Mouse (Mus musculus) right cerebral cortex, postnatal 10 days (tissue): ENCODE data around the gene Plekha5.
A peak's percentile ranks its signal among the peaks of the same experiment; 100 is the strongest.
"Not testable (repeated sequence)": the region's sequence is repeated elsewhere in the genome, so short reads cannot be mapped to it uniquely, and the experiment has no call there.

Experiments used
- DNase-seq, 2 experiments: peaks; one replicate each; pipeline ENCODE4 v3.0.0; 2021; ENCODE audit warnings: low spot score in 2 of 2

The Plekha5 gene

GRCm38 (mm10) chr6:140490220-140490619, 66.4 kb downstream of the Plekha5 start:
- no peak for DNase-seq

- peak; percentile 44 to 45 for DNase-seq
Measured at GRCm38 (mm10) chr6:140490921-140491537, 67.2 kb downstream of the Plekha5 start.

DNA sequence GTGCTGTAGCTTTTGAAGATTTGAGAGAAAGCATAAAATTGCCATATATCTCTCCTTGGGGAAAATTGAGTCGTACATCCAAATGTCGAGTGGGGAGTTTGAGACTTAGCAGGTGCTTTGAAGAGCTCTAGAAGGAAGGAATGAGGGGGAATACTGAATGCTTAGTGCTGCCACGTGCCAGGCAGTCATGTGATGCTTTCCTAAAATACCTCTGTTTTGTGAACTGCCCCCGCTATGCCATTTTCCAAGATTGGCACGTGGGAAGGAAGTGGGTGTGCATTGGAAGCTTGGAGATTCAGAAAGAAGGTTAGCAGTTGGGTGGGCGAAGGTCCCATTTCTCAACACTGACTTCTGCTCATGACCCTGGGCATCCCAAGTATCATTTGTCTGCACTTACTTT, 68.2 kb downstream of the Plekha5 start:
- DNase-seq: peak; percentile 62 to 72

- no peak for DNase-seq
Measured at GRCm38 (mm10) chr6:140498074-140498473, 74.2 kb downstream of the Plekha5 start.

GRCm38 (mm10) chr6:140498958-140499357, 75.1 kb downstream of the Plekha5 start:
- DNase-seq: no peak

DNA sequence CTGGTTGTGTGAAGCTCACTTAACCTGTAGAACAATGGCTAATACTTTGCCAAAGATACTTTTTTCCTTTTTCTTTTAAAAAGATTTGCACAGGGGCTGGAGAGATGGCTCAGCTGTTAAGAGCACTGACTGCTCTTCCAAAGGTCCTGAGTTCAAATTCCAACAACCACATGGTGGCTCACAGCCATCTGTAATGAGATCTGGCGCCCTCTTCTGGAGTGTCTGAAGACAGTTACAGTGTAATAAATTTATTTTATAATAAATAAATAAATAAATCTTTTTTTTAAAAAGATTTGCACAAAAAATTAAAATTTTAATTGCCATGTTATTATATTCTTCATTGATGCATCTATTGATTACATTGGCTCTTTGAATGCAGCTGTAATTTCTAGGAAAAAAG, 77.0 kb downstream of the Plekha5 start:
- DNase-seq: not testable (repeated sequence)

GRCm38 (mm10) chr6:140501841-140502240, 78.0 kb downstream of the Plekha5 start:
- DNase-seq: no peak

DNA sequence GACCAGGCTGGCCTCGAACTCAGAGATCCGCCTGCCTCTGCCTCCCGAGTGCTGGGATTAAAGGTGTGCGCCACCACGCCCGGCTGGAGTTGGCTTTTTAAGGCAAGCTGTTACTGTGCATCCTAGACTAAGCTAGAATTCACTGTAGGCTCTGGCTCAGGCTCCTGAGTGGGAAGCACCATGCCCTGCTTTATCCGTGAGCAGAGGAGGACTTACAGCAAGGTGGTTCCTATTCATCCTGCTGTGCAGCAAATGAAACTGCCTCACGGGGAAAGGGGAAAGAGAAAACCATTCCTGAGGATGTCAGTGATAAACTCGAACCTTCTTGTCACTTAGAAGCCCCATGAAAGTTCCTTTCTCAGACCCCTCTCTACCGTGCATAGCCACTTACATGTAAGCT, 80.9 kb downstream of the Plekha5 start:
- DNase-seq: no peak

DNA sequence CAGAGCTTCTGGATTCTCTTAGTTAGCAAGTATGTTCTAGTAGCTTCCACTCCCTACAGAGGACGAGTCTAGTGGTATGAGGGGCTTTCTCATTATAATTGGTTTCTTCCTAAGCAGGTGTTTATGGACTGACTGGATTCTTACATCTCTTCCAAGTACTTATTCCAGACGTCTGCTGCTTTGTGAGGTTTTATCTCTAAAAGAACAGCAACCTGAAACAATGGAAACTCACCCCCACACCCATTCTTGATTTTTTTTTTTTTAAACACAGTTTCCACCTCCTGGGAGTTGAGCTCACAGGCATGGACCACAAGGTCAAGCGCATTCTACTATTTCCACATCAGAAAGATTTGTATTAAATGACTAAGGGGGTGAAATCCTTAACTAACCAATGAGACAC, 83.8 kb downstream of the Plekha5 start:
- no peak for DNase-seq

DNA sequence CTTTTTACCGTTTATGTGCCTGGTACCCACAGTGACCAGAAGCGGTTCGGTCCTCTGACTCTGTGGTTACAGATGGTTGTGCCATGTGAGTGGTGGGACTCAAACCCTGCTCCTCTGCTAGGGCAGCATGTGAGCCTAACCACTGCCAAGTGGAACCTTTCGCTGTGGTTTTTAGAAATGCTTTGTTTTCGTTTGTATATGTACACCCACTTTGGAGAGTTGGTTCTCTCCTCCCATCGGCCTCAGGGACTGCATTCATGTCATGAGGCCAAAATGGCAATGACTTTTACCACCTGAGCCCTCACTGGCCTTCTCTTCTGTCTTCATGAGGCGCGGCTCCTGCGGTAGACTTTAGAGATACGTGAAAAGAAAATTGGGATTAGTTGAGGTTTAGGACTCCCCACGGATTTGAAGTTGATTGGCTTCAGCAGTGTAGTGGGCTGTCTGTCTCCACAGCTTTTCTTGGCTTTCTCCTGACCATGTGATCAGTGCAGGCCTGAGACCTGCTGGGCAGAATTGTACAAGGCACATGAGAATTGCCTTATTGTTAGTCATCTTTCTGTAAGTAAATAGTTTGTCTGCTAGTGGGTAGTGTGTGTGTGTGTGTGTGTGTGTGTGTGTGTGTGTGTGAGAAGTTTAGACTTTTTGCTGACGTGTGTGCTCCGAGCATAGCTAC, 84.8 kb downstream of the Plekha5 start:
- DNase-seq: no peak

GRCm38 (mm10) chr6:140509151-140509530, 85.3 kb downstream of the Plekha5 start:
- no peak for DNase-seq

DNA sequence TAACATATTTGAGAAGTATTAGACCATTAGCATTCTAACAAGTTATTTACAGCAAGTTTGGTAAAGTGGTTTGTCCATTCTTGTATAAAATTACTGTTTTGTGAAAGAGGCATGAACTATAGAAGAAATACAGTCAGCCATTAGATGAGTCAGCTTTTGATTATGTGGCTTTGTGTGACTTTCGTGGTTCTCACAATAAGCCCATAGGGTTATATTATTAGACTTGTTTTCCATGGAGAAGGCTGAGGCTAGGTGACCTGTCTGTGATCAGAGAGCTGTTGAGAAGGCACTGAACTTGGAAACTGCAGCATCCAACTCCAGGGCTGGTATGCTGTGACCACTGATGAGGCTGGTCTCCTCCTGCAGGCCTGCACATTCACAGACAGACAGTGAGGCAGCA, 88.2 kb downstream of the Plekha5 start:
- DNase-seq: no peak

GRCm38 (mm10) chr6:140512427-140512826, 88.6 kb downstream of the Plekha5 start:
- DNase-seq: no peak

DNA sequence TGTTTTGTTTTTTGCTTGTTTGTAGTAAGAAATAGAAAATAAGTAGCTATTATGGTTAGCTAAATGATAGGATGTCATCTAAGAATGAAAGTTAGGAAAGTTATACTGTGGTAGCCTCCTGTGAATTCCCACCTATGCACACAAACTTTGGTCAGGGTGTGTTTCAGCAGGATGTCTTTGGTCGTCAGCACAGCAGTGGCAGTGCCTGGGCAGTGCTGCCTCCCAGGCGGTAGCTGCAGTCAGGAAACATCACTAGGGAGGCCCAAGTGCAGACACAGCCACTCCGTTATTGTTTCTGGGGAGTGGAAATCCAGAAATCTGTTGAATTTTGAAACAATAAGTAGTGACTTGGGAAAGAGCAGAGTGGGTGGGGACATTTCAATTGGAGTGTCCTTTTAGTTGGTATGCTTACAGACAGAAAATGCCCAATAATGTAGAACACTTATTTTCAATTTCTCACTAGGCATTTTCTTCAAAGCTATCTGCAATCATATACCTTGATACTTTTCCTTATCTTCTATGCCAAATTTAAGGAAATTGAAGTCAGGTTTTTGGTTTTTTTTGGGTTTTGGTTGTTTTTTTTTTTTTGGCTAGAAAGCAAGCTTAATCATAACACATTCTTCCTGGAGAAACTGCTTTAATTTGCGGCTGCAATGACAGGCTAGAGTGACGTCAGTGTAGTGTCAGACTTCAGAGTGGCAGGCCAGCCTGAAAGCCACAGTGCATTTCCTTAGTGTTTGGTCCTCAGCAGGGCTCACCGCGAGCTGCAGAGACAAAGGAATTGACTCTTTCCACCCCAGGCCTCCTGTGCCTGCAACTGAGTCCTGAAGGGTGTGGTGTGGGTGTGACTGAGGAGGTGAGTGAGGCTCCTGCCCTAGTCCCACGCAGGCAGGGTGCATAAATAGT, 90.6 kb downstream of the Plekha5 start:
- no peak for DNase-seq

- no peak for DNase-seq
Measured at GRCm38 (mm10) chr6:140515550-140515949, 91.7 kb downstream of the Plekha5 start.

- no peak for DNase-seq
Measured at GRCm38 (mm10) chr6:140516202-140516601, 92.3 kb downstream of the Plekha5 start.

DNA sequence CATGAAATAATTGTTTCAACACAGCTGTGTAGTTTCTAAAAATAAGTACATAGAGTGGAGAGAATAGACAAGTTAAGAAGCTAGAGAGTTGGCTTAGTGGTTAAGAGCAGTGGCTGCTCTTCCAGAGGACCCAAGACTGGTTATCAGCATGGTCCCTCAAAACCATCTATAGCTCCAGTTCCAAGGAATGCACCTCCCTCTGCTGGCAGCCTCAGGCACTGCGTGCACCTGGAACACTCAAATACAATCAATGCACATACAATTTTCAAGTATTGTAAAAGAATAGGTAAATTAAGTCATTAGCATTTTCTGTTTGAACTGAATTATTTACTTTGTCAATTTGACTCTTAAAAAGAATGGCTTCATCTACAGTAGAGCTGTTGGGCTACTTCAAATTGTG, 93.3 kb downstream of the Plekha5 start:
- DNase-seq: no peak

- no peak for DNase-seq
Measured at GRCm38 (mm10) chr6:140519019-140519418, 95.2 kb downstream of the Plekha5 start.

DNA sequence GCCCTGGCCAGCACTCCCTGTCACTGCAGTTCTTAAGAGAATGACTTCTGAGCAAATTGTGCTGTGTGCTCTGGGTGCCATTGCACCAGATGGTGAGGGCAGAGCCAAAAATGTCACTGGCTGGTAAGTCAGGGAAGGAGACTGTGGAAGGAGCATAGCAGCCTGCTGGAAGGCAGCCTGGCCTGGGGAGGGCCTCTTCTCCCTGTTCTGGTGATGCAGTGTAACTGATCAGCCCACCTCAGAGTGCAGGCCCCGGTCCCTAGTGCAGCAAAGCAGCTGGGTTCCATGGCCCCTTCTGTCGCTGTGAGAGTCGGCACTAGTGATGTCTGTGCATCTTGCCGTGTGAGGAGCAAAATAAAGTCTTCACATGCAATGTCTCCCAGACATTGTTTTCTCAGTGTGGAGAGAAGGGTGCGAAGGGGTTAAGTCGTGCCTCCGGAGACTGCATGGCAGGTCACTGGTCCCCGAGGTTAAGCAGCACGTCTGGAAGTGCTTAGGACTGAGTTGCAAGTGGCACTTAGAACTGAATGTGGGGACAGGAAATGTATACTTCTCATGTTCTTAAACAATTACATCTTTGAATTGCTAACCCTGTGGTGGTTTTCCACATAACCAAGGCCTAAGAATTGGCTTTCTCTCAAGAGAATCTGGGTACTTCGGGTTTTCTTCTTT, 95.8 kb downstream of the Plekha5 start:
- DNase-seq: no peak

GRCm38 (mm10) chr6:140520961-140521360, 97.1 kb downstream of the Plekha5 start:
- no peak for DNase-seq

- no peak for DNase-seq
Measured at GRCm38 (mm10) chr6:140521832-140522231, 98.0 kb downstream of the Plekha5 start.

- no peak for DNase-seq
Measured at GRCm38 (mm10) chr6:140523600-140523999, 99.7 kb downstream of the Plekha5 start.
